Comparison of ENCODE assay signal across 7 mouse cellular contexts in the genomic region with DNA sequence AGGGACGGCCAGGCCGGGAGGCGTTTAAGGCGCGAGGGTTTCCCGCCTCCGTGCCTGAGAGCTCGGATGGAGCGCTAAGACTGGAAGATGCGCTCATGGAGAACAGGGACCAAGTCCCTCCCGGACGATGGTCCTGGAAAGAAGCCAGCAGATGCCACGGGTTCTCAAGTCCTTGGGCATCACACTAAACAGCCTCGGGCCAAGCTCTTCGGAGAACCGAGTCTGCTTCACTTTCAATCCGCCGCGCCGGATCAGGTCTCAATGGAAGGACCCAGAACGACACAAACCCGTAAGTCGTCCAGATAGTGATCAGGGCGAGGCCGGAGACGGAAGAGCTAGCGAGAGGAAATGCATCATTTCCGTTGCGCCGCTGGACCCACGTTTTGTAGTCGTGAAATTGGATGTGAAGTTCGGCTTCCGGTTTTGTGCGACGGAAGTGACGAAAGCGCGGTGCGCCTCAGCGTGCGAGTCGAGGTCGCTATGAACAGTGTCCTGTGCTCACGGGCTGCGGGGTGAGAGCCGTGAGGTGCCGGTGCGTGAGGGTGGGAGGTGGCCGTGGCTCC. TPM values are rescaled to one million over a fixed set of nuclear protein-coding genes. Genes with fewer than 3 reads are reported as not detected.
A peak's percentile ranks its signal among the peaks of the same experiment; 100 is the strongest.
DNase-seq lines count a peak whose midpoint lies in the region; ATAC-seq lines count a peak whose summit lies in the region.

A gene (plus strand): TSS at position 426 of the 563 bp plus-strand sequence.

- under 1% methylated on average over 50 of the region's 50 CpGs for WGBS in embryonic facial prominence, embryonic 12.5 days
- WGBS in limb, embryonic 11.5 days: under 1% methylated on average over 50 of the region's 50 CpGs
- under 1% methylated on average over 50 of the region's 50 CpGs for WGBS in midbrain, embryonic 14.5 days

- H3K27ac ChIP-seq in embryonic facial prominence, embryonic 12.5 days: peak within 1 kb of the TSS; percentile 84
- peak within 1 kb of the TSS; percentile 83 for H3K27ac ChIP-seq in limb, embryonic 11.5 days (replicated peaks; ENCODE audit: low read depth, low read length)
- H3K27ac ChIP-seq in midbrain, embryonic 14.5 days (replicated peaks; ENCODE audit: low read depth, low read length): peak within 1 kb of the TSS; percentile 93

- peaks cover 14% of the 10 kb centered on the region for H3K4me1 ChIP-seq in embryonic facial prominence, embryonic 12.5 days
- H3K4me1 ChIP-seq in limb, embryonic 11.5 days (ENCODE audit: control insufficient read depth, insufficient read depth, low read length): peaks cover 9% of the 10 kb centered on the region
- H3K4me1 ChIP-seq in midbrain, embryonic 14.5 days (ENCODE audit: control insufficient read depth, insufficient read depth, low read length): peaks cover 20% of the 10 kb centered on the region

- no peaks in the 10 kb centered on the region for H3K9me3 ChIP-seq in embryonic facial prominence, embryonic 12.5 days
- no peaks in the 10 kb centered on the region for H3K9me3 ChIP-seq in limb, embryonic 11.5 days (ENCODE audit: control insufficient read depth, low read length)
- H3K9me3 ChIP-seq in midbrain, embryonic 14.5 days (ENCODE audit: control insufficient read depth, low read length): no peaks in the 10 kb centered on the region

- DNase-seq in adrenal gland, postnatal 25 days: peak; percentile 97
- DNase-seq in heart, adult 11 months: peak; percentile 99
- peak; percentile 99 for DNase-seq in kidney, adult 18-20 months
- peak; percentile 100 for DNase-seq in limb, embryonic 11.5 days (ENCODE audit: low spot score)
- peak; percentile 100 for DNase-seq in midbrain, embryonic 14.5 days
- peak; percentile 92 to 96 for DNase-seq in spleen, adult 18-20 months

- H3K9ac ChIP-seq in embryonic facial prominence, embryonic 12.5 days: peak within 1 kb of the TSS; percentile 90
- peak within 1 kb of the TSS; percentile 89 for H3K9ac ChIP-seq in limb, embryonic 11.5 days (ENCODE audit: low read length)
- H3K9ac ChIP-seq in midbrain, embryonic 14.5 days (replicated peaks; ENCODE audit: low read length): peak within 1 kb of the TSS; percentile 89

- ATAC-seq in embryonic facial prominence, embryonic 12.5 days (ENCODE audit: insufficient number of reproducible peaks, insufficient read depth, low FRiP score, low TSS enrichment): peak; percentile 58
- peak; percentile 71; the same call in 1 of the 2 replicates for ATAC-seq in limb, embryonic 11.5 days (ENCODE audit: insufficient number of reproducible peaks, low FRiP score, low TSS enrichment, low read depth)
- ATAC-seq in midbrain, embryonic 14.5 days (ENCODE audit: low FRiP score, low TSS enrichment): peak; percentile 87

- H3K27me3 ChIP-seq in embryonic facial prominence, embryonic 12.5 days: no peaks in the 10 kb centered on the region
- no peaks in the 10 kb centered on the region for H3K27me3 ChIP-seq in limb, embryonic 11.5 days (ENCODE audit: control insufficient read depth, insufficient read depth, low read length)
- H3K27me3 ChIP-seq in midbrain, embryonic 14.5 days (ENCODE audit: control insufficient read depth, insufficient read depth, low read length): no peaks in the 10 kb centered on the region

- peak within 1 kb of the TSS; percentile 98 for H3K4me3 ChIP-seq in embryonic facial prominence, embryonic 12.5 days
- peak within 1 kb of the TSS; percentile 89 for H3K4me3 ChIP-seq in limb, embryonic 11.5 days (ENCODE audit: low read depth, low read length)
- H3K4me3 ChIP-seq in midbrain, embryonic 14.5 days (replicated peaks; ENCODE audit: low read depth, low read length): peak within 1 kb of the TSS; percentile 87

- H3K36me3 ChIP-seq in embryonic facial prominence, embryonic 12.5 days: no peaks in the 10 kb centered on the region
- H3K36me3 ChIP-seq in limb, embryonic 11.5 days (ENCODE audit: control insufficient read depth, insufficient read depth, low read length): no peaks in the 10 kb centered on the region
- no peaks in the 10 kb centered on the region for H3K36me3 ChIP-seq in midbrain, embryonic 14.5 days (ENCODE audit: control insufficient read depth, insufficient read depth, low read length)

- H3K4me2 ChIP-seq in embryonic facial prominence, embryonic 12.5 days (replicated peaks): peak within 1 kb of the TSS; percentile 98
- H3K4me2 ChIP-seq in limb, embryonic 11.5 days (ENCODE audit: low read depth, severe bottlenecking): peak within 1 kb of the TSS; percentile 98
- peak within 1 kb of the TSS; percentile 99 for H3K4me2 ChIP-seq in midbrain, embryonic 14.5 days (ENCODE audit: low read length)

RNA-seq across cellular contexts. Expression of the gene that starts here (rescaled TPM):
- 19.5 and 20.4 TPM in 2 replicates for total RNA-seq in adrenal gland, postnatal 25 days (2021)
- polyA plus RNA-seq in embryonic facial prominence, embryonic 12.5 days (2016; fragmentation: Nextera tagmentation; extraction: Ambion mirVana): 35.1 and 35.3 TPM in 2 replicates
- 31.6 and 32.7 TPM in 2 replicates for polyA plus RNA-seq in limb, embryonic 11.5 days (2014; fragmentation: Nextera tagmentation; extraction: Ambion mirVana)
- 33.6 and 34.3 TPM in 2 replicates for polyA plus RNA-seq in midbrain, embryonic 14.5 days (2014; fragmentation: Nextera tagmentation; extraction: Ambion mirVana)

Comparison
In these comparisons a context has a peak if more than half of its experiments do, and no peak if none do; other contexts are left out.
1. Peak in every context shown above with its lines: DNase-seq, ATAC-seq, H3K4me3 ChIP-seq and H3K27ac ChIP-seq.